Comparison of ENCODE assay signal across 16 mouse cellular contexts in genomic region chr7:69888251-69888650, GRCm38 (mm10).
DNase-seq lines count a peak whose midpoint lies in the region; ATAC-seq lines count a peak whose summit lies in the region.
"Had no signal": no experiment of that assay in that cellular context is flagged by ENCODE, and none has a peak within 500 bp of the region (broad histone marks: within the 10 kb centered on the region; RNA-seq: fewer than 3 reads in every experiment).

No protein-coding gene starts in this region.

- H3K4me2 ChIP-seq in midbrain, embryonic 11.5 days, result no peak overlapping the region
- H3K4me2 ChIP-seq in midbrain, embryonic 15.5 days, result no peak overlapping the region
- H3K4me2 ChIP-seq: embryonic facial prominence, embryonic 15.5 days; forebrain, embryonic 15.5 days; heart, embryonic 12.5 days; hindbrain, embryonic 15.5 days had no signal

- H3K27me3 ChIP-seq in midbrain, embryonic 11.5 days (ENCODE audit: control insufficient read depth, insufficient read depth, low read length), result no peaks in the 10 kb centered on the region
- no peaks in the 10 kb centered on the region for H3K27me3 ChIP-seq in midbrain, embryonic 15.5 days (replicated peaks)
- H3K27me3 ChIP-seq: embryonic facial prominence, embryonic 15.5 days; forebrain, embryonic 15.5 days; heart, embryonic 12.5 days; hindbrain, embryonic 15.5 days had no signal

- DNase-seq in midbrain, embryonic 11.5 days (ENCODE audit: low spot score, missing footprints), result peak; percentile 54
- peak; percentile 58 for DNase-seq in embryo, embryonic 10.5 days (ENCODE audit: low spot score)
- DNase-seq in mesoderm, embryonic 11.5 days (ENCODE audit: low read depth, low spot score), result peak; percentile 18
- DNase-seq in frontal cortex, adult 2 months (ENCODE audit: extremely low spot score in 1 of 2, low spot score in 1 of 2), result no peak
- DNase-seq in gastrocnemius, postnatal 25 days, result no peak
- DNase-seq: adrenal gland, adult 8-10 months; adrenal gland, postnatal 36 days; cerebellum, adult 8-10 months; cerebellum, postnatal 14 days; gastrocnemius, postnatal 10 days had no signal

- H3K4me1 ChIP-seq in midbrain, embryonic 11.5 days (ENCODE audit: control insufficient read depth, insufficient read depth, low read length), result no peaks in the 10 kb centered on the region
- H3K4me1 ChIP-seq in midbrain, embryonic 15.5 days, result peaks cover 3% of the 10 kb centered on the region; the same call in 1 of the 2 replicates
- H3K4me1 ChIP-seq: embryonic facial prominence, embryonic 15.5 days had no signal

- ATAC-seq in midbrain, embryonic 11.5 days (ENCODE audit: low FRiP score), result no peak
- no peak for ATAC-seq in midbrain, embryonic 15.5 days (replicated peaks)
- ATAC-seq: forebrain, embryonic 15.5 days; intestine, embryonic 16.5 days had no signal

- H3K9me3 ChIP-seq in midbrain, embryonic 11.5 days (ENCODE audit: control insufficient read depth, low read length), result no peaks in the 10 kb centered on the region
- H3K9me3 ChIP-seq in midbrain, embryonic 15.5 days, result no peaks in the 10 kb centered on the region
- H3K9me3 ChIP-seq: embryonic facial prominence, embryonic 15.5 days; forebrain, embryonic 15.5 days; heart, embryonic 12.5 days; hindbrain, embryonic 15.5 days had no signal

- H3K36me3 ChIP-seq in midbrain, embryonic 11.5 days (ENCODE audit: control insufficient read depth, insufficient read depth, low read length), result no peaks in the 10 kb centered on the region
- H3K36me3 ChIP-seq in midbrain, embryonic 15.5 days (replicated peaks), result no peaks in the 10 kb centered on the region
- H3K36me3 ChIP-seq: embryonic facial prominence, embryonic 15.5 days; forebrain, embryonic 15.5 days; heart, embryonic 12.5 days; hindbrain, embryonic 15.5 days had no signal

- H3K4me3 ChIP-seq in midbrain, embryonic 11.5 days (ENCODE audit: low read depth, low read length), result no peak overlapping the region
- no peak overlapping the region for H3K4me3 ChIP-seq in midbrain, embryonic 15.5 days
- H3K4me3 ChIP-seq: embryonic facial prominence, embryonic 15.5 days; forebrain, embryonic 15.5 days; heart, embryonic 12.5 days; hindbrain, embryonic 15.5 days had no signal

- no peak overlapping the region for H3K27ac ChIP-seq in midbrain, embryonic 11.5 days (ENCODE audit: low read depth, low read length)
- no peak overlapping the region for H3K27ac ChIP-seq in midbrain, embryonic 15.5 days
- H3K27ac ChIP-seq: embryonic facial prominence, embryonic 15.5 days; forebrain, embryonic 15.5 days; hindbrain, embryonic 15.5 days had no signal

- no peak overlapping the region for H3K9ac ChIP-seq in midbrain, embryonic 11.5 days (ENCODE audit: low read length)
- H3K9ac ChIP-seq in midbrain, embryonic 15.5 days, result no peak overlapping the region
- H3K9ac ChIP-seq: embryonic facial prominence, embryonic 15.5 days; forebrain, embryonic 15.5 days; heart, embryonic 12.5 days; hindbrain, embryonic 15.5 days had no signal

- WGBS in midbrain, embryonic 11.5 days, result 66% methylated on average over 7 of the region's 7 CpGs
- 72% methylated on average over 7 of the region's 7 CpGs for WGBS in midbrain, embryonic 15.5 days

Comparison
In these comparisons a context has a peak if more than half of its experiments do, and no peak if none do; other contexts are left out.
1. DNase-seq: peak in midbrain, embryonic 11.5 days (single experiment), embryo, embryonic 10.5 days (single experiment) and mesoderm, embryonic 11.5 days (single experiment); none in frontal cortex, adult 2 months (0 of 2) and gastrocnemius, postnatal 25 days (single experiment).